Mouse (Mus musculus): ENCODE measurements around the gene Timm50. TPM values are rescaled to one million over a fixed set of nuclear protein-coding genes. Genes with fewer than 3 reads are reported as not detected.

Gene Timm50
- polyA plus RNA-seq, 1 experiment = 99.5 TPM

DNA sequence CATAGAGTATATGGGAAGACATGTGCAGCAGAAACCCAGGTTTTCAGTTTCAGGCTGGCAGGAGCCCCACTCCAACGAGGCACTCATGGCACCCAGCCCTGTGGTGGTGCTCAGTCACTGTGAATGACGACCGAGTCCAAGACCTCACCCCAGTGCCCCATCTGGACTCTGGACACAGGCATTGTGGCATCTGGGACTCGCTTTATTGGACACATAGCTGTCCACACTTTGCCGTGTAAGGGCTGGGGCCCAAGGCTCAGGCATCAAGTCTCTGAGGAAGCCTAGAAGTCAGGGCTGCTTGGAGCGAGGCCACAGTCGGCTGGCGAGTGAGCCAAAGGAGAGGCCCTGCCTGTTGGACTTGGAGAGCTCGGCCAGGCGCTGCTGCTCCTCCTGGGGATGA lies 6.2 kb downstream of the Timm50 start:
- no peaks in the 10 kb centered on the region; the same call in 1 of the 2 replicates for H3K4me1 ChIP-seq (ENCODE audit: control insufficient read depth, insufficient read depth, insufficient read length, low read length)
- H3K4me3 ChIP-seq (ENCODE audit: insufficient read depth, low read depth, low read length) = no peak overlapping the region
- no peak overlapping the region for H3K27ac ChIP-seq (replicated peaks; ENCODE audit: low read depth, low read length)

DNA sequence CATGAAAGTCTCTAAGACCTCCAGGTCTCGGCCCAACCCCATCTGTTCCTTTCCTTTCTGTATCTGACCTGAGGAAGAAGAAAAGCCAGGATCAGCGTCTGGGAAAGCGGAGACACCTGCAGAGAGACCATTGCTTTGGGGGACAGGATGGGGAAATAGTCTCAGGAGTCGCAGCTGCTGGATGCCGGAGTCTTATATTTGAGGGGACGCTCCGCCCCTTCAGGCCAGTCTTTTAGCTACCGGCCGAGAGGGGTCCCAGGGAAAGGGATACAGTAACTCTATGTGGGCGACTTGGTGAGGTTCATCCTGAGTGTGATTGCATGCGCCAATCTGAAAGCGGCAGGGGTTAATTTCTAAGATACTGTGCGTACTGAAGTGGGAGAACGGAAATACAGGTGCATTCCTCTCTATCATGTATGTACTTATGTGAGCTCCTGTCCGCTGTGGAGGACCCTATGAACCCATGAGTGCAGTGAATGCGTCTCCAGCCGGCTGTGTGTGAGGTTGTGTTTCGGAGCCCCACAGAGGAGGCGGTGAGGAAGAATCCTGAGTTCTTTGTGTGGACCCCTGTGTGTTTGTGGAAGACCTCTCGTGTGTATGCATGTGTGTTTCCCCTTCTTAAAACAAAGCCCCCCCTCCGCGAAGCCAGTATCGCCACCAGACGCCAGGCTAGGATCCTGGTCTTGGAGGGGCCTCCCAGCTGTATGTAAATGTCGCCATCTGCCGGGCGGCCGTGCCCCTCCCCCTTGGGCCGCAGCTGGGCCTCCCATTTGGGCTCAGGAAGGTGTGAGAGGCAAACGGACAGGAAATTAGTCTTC lies 10.0 kb downstream of the Timm50 start, which contains the start of gene Dll3:
Dll3 (minus strand) TSS at position 623 of the 818 bp plus-strand sequence.
- Histone ChIP-seq H3K4me1 (ENCODE audit: control insufficient read depth, insufficient read depth, insufficient read length, low read length) (no peaks in the 10 kb centered on the region; the same call in 1 of the 2 replicates), H3K27ac (replicated peaks; ENCODE audit: low read depth, low read length) (no peak within 1 kb of the TSS), H3K4me3 (ENCODE audit: insufficient read depth, low read depth, low read length) (0 out of 2 replicates have a peak within 1 kb of the TSS, but pooled peaks have one; percentile 16)

DNA sequence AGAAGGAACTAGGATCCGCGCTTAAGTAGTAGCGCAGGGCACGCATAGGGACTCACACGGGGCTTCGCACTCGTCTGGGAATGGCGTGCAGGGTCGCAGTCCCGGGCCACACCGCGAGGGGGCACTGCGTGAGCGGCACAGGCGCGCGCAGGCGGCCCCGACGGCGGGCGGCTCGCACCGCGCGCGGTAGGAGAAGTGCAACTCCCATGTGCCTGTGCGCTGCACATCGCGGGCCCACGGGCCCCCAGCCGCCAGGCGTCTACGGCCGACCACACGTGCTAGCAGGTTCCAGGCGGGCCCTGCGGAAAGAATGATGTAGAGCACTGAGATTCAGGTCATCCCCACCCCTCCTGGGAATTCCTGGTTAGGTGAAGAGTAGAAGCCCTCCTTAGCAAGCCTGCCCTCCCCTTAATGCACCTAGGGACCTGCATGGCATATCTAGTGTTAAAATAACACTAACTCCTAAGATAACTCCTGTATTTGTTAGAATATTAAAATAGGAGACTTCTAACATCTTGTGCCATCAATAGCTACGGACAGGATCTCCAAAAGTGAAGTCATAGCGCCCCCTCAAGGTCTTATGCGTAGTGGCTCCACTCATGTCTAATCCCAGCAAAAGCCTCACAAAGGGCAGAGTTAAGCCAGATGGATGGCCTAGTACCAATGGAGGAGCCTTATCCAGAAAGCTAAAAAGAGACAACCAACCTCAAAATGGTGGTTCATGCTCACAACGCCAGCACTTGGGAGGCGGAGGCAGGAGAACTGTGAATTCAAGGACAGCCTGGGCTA lies 12.8 kb downstream of the Timm50 start:
- H3K4me3 ChIP-seq (ENCODE audit: insufficient read depth, low read depth, low read length) = no peak overlapping the region
- no peak overlapping the region for H3K27ac ChIP-seq (replicated peaks; ENCODE audit: low read depth, low read length)
- no peaks in the 10 kb centered on the region for H3K4me1 ChIP-seq (ENCODE audit: control insufficient read depth, insufficient read depth, insufficient read length, low read length)

DNA sequence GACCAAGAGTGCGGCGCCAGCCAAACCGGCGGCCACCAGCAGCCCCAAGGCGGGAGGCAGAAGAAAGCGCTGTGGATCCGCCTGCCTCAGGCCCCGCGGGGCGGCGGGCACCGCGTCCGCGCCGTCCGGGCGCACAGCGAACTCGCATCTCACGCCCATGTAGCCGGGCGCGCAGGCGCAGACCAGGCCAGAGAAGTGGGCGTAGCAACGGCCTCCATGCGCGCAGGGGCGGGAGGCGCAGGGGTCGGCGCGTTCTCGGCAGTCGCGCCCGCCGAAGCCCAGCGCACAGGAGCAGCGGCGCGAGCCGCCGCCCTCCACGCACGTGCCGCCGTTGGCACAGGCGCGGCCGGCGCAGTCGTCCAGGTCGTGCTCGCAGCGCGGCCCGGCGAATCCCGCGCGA lies 17.4 kb downstream of the Timm50 start:
- H3K4me3 ChIP-seq (ENCODE audit: insufficient read depth, low read depth, low read length) = peak overlapping the region; percentile 40
- no peak overlapping the region for H3K27ac ChIP-seq (replicated peaks; ENCODE audit: low read depth, low read length)
- no peaks in the 10 kb centered on the region for H3K4me1 ChIP-seq (ENCODE audit: control insufficient read depth, insufficient read depth, insufficient read length, low read length)

DNA sequence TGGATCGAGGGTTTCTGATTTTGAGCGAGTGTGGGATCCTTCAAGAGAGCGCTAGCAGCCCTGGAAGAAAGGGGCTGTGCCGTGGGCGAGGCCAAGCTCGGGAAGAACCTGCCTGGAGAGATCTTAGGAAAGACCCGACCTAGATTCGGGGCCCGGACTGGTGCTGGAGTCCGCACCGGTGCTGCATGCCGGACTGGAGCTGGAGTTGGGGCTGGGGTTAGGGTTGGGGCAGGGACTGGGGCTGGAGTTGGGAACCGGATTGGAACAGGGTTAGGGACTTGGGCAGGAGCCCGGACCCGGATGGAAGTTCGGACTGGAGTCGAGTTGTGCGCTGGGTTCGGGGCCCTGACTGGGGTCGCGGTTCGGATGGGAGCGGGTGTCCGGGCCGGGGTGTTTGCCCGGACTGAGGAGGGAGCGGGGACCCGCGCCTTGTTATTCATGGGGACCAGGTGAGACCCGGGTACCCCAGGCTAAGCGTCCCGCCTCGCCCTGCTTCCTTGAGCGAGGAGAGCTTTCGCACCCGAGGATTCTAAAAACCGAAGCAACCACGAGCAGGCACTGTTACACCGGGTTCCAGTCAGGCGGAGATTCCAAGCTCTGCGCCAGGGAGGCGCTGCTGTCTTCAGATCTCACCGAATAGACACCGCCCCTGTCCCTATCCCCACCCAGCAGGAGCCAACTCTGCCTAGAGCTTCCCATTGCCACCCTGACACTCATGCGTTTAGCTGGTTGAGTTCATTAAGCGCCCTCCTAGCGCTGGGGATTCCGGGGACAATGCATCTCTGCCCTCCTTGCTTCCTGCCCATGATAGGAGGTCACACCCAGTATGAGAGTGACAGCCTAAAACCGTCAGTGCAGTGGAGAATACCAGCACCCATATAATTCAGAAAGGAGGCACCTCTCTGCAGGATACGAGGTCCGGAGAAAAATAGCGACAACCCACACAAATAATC lies 21.0 kb downstream of the Timm50 start, which contains the start of gene Selenov:
Selenov (minus strand) TSS at position 549 of the 953 bp plus-strand sequence.
- Histone ChIP-seq H3K4me1 (ENCODE audit: control insufficient read depth, insufficient read depth, insufficient read length, low read length) (no peaks in the 10 kb centered on the region), H3K4me3 (ENCODE audit: insufficient read depth, low read depth, low read length) (0 out of 2 replicates have a peak within 1 kb of the TSS, but pooled peaks have one; percentile 8), H3K27ac (replicated peaks; ENCODE audit: low read depth, low read length) (no peak within 1 kb of the TSS)

DNA sequence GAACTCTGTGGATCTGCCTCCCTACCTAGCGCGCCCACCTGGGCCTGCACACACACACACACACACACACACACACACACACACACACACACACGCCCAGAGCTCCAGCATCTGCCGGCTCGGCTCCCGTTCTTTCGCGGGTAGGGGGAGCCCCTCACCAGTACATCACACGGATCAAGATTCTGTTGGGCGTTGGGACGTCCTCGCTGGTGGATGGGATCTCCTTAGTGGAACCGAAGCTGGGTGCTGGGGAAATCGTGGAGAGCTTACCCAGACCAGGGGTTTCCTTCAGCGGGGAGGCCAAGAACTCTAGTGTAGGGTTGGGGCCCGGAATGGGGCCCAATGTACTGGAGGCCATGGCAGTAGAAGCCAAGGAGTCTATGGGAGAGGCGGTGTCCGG lies 21.7 kb downstream of the Timm50 start:
- Histone ChIP-seq H3K4me1 (ENCODE audit: control insufficient read depth, insufficient read depth, insufficient read length, low read length) (no peaks in the 10 kb centered on the region), H3K27ac (replicated peaks; ENCODE audit: low read depth, low read length) (no peak overlapping the region), H3K4me3 (ENCODE audit: insufficient read depth, low read depth, low read length) (no peak overlapping the region)

DNA sequence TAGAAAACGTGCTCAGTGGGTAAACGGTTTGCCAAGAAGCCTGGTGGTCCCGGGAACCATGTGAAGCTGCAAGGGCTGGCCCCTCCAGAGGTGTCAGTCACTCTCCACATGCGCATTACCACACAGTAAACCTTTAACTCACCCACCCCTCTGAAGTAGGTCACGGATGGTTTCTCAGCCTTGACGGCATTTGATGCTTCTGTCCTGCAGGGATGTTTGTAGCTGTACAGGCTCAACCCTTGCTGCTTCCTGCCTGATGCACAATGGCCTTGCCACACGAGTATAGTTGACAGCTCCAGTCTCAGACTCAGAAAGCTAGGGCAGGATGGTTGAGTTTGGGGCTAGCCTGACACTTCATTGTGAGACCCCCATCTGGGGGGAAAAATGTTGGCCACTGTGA lies 31.2 kb downstream of the Timm50 start:
- Histone ChIP-seq H3K4me3 (ENCODE audit: insufficient read depth, low read depth, low read length) (no peak overlapping the region), H3K4me1 (ENCODE audit: control insufficient read depth, insufficient read depth, insufficient read length, low read length) (no peaks in the 10 kb centered on the region)

DNA sequence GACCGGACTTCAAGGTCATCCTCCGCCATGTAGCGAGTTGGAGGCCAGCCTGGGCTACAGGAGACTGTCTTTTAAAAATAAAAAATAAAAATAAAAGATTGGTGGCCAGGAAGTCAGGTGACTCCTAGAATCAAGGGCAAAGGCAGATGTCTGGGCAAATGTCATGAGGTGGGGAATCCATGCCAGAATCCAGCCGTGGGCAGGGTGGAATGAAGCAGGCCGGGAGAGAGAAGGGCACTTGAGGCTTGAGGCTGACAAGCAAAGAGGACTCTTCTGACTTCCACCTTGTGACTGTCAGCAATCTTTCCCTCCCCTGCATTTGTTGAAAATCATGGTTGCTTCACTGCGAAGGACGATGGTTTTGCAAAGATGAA lies 33.6 kb downstream of the Timm50 start:
- Histone ChIP-seq H3K27ac (replicated peaks; ENCODE audit: low read depth, low read length) (no peak overlapping the region), H3K4me3 (ENCODE audit: insufficient read depth, low read depth, low read length) (peak overlapping the region; percentile 67), H3K4me1 (ENCODE audit: control insufficient read depth, insufficient read depth, insufficient read length, low read length) (no peaks in the 10 kb centered on the region)

More for the DNA sequence above, 31.2 kb downstream of the Timm50 start:
- H3K27ac ChIP-seq (replicated peaks; ENCODE audit: low read depth, low read length) = no peak overlapping the region

DNA sequence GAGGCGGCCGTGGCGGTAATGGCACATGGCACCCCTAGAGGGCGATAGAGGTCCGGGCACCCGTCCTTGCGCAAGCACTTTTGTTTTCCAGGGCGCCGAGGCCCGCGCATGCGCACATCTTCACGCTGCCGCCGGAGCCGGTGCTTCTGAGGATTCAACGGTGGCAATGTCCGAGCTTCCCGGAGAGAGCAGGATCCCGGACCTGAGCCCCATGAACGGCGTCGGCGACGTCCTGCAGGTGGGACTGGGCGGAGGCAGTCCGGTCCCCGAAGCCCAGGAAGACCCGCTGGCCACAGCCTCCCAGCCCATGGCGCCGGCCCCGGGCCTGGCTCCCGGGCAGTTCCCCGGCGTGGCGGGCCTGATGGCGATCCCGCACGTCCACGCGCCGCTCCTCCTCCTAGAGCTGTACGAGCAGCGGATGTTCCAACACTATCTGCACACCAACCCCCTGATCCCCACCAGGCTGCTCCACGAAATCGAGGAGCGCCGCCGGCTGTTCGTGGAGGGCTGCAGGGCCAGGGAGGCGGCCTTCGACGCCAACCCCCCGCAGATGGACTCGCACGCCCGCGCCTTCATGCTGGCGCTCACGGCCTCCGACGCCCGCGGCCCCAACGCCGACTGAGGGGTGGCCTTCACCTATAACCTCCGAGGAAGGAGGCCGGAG lies 34.1 kb downstream of the Timm50 start, which contains the start of gene Eid2b:
Eid2b (plus strand) TSS at position 125 of the 664 bp plus-strand sequence.
- no peak within 1 kb of the TSS for H3K27ac ChIP-seq (replicated peaks; ENCODE audit: low read depth, low read length)
- H3K4me3 ChIP-seq (ENCODE audit: insufficient read depth, low read depth, low read length) = peak within 1 kb of the TSS; percentile 67
- no peaks in the 10 kb centered on the region for H3K4me1 ChIP-seq (ENCODE audit: control insufficient read depth, insufficient read depth, insufficient read length, low read length)

DNA sequence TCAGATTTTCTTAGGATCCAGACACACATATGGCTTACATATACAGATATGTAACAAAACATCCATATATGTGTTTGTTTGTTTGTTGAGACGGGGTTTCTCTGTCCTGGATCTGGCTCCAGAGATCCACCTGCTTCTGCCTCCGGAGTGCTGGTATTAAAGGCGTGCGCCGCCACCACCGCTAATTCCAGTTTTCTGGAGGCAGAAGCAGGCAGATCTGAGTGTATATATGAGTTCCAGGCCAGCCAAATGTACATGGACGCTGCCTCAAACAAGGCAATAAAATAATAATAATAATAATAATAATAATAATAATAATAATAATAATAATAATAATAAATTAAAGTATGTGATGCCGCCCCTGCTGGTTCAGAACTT lies 34.6 kb downstream of the Timm50 start:
- H3K4me3 ChIP-seq (ENCODE audit: insufficient read depth, low read depth, low read length) = no peak overlapping the region
- no peak overlapping the region for H3K27ac ChIP-seq (replicated peaks; ENCODE audit: low read depth, low read length)
- H3K4me1 ChIP-seq (ENCODE audit: control insufficient read depth, insufficient read depth, insufficient read length, low read length) = no peaks in the 10 kb centered on the region

DNA sequence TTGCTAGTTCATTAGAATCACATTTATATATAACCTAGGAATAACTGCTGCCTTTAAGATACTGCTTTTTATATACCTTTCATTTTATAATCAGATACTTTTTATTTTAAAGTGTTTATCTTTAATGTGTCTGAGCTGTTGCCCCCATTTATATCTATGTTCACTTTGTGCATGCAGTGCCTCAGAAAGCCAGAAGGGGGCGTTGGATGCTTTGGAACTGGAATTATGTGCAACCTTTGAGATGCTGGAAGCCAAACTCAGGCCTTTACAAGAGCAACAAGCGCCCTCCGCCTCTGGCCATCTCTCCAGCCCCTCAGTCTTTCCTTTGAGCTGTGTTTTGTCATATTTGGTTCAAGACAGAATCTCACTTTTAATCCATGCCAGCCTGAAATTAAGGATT lies 40.1 kb downstream of the Timm50 start:
- no peak overlapping the region for H3K4me3 ChIP-seq (ENCODE audit: insufficient read depth, low read depth, low read length)
- no peak overlapping the region for H3K27ac ChIP-seq (replicated peaks; ENCODE audit: low read depth, low read length)
- 0 out of 2 replicates have a peak, but pooled peaks cover 2% of the 10 kb centered on the region for H3K4me1 ChIP-seq (ENCODE audit: control insufficient read depth, insufficient read depth, insufficient read length, low read length)

DNA sequence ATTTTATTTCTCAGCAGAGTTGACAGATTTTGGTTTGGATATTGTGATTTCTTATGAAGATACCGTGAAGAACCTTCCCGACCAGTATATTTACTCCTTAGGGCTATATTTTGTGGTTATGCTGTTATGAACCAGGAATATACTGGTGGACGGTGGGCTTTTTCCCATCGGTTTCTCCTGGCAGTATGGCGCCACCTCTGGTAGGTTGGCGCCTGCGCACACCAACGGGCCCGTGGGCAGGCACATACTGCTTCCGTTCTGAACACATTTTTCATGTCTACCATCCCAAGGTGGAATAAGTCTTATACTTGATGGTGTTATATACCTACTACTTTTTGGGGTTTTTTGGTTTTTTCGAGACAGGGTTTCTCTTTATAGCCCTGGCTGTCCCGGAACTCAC lies 42.5 kb downstream of the Timm50 start:
- no peak overlapping the region for H3K27ac ChIP-seq (replicated peaks; ENCODE audit: low read depth, low read length)
- H3K4me3 ChIP-seq (ENCODE audit: insufficient read depth, low read depth, low read length) = no peak overlapping the region
- 0 out of 2 replicates have a peak, but pooled peaks cover 2% of the 10 kb centered on the region for H3K4me1 ChIP-seq (ENCODE audit: control insufficient read depth, insufficient read depth, insufficient read length, low read length)

DNA sequence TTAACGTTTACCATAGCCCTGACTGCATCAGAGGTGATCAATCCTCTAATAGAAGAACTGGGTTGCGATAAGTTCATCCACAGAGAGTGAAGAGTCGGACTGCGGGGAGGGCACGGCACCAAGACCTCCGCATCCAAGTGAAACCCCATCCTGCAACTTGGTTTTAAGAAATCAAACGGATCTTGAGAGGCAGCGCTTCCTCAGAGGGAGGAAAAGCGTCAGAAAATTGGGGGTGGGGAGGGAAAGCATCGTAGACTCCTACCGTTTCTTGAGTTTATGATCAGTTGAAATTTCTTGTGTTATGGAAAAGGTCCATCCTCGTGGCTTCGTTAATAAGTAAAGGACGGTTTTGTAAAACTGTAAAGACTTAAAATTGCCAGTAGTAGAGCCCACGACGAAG lies 43.3 kb downstream of the Timm50 start:
- Histone ChIP-seq H3K4me3 (ENCODE audit: insufficient read depth, low read depth, low read length) (peak overlapping the region; percentile 87), H3K27ac (replicated peaks; ENCODE audit: low read depth, low read length) (peak overlapping the region; percentile 7; the same call in 1 of the 2 replicates)

DNA sequence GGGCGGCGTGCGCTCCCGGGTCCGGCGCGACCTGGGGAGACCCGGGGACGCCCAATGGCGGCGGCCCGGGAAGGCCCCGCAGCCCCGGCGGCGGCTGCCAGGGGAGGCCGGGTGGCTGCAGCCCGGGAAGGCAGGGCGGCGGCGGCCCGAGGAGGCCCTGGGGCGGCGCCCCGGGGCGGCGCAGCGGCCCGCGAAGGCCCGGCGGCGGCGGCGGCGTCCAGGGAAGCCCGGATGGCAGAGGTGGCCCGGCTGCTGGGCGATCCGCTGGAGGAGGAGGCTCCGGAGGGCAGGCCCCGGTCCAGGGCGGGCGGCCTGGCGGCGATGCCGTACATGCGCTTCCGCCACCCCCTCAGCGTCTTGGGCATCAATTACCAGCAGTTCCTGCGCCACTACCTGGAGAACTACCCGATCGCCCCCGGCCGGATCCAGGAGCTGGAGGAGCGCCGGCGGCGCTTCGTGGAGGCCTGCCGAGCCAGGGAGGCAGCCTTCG lies 43.8 kb downstream of the Timm50 start:
- Histone ChIP-seq H3K27ac (replicated peaks; ENCODE audit: low read depth, low read length) (0 out of 2 replicates have a peak overlapping the region, but pooled peaks have one; percentile 7), H3K4me1 (ENCODE audit: control insufficient read depth, insufficient read depth, insufficient read length, low read length) (0 out of 2 replicates have a peak, but pooled peaks cover 2% of the 10 kb centered on the region), H3K4me3 (ENCODE audit: insufficient read depth, low read depth, low read length) (peak overlapping the region; percentile 87)

More for the DNA sequence above, 43.3 kb downstream of the Timm50 start:
- 0 out of 2 replicates have a peak, but pooled peaks cover 2% of the 10 kb centered on the region for H3K4me1 ChIP-seq (ENCODE audit: control insufficient read depth, insufficient read depth, insufficient read length, low read length)

Measured in brown adipose tissue, adult 24 weeks (tissue).